Mouse (Mus musculus) neural tube, embryonic 13.5 days (tissue): ENCODE measurements around the gene 1700011L22Rik. TPM values are rescaled to one million over a fixed set of nuclear protein-coding genes. Genes with fewer than 3 reads are reported as not detected.

Source experiments
- ATAC-seq: fragments of 200-750 bp; cut with Nextera tagmentation; 2 replicates; pipeline ENCODE4 v1.8.0; 2017; ENCODE audit warnings: low read depth, mild to moderate bottlenecking, moderate TSS enrichment, moderate library complexity
- H3K27ac ChIP-seq: fragments of 300-500 bp; sonication (generic); replicated peaks from 2 replicates; pipeline ENCODE4 v1.5.1; 2015; ENCODE audit warnings: moderate library complexity, mild to moderate bottlenecking, inconsistent platforms
- H3K27me3 ChIP-seq: fragments of 300-500 bp; sonication (generic); 2 replicates; pipeline ENCODE4 v1.6.1; 2015; ENCODE audit warnings: mild to moderate bottlenecking, inconsistent platforms
- H3K36me3 ChIP-seq: fragments of 300-500 bp; sonication (generic); 2 replicates; pipeline ENCODE4 v1.6.1; 2015; ENCODE audit warnings: mild to moderate bottlenecking, inconsistent platforms
- H3K4me1 ChIP-seq: fragments of 300-500 bp; sonication (generic); replicated peaks from 2 replicates; pipeline ENCODE4 v1.6.1; 2015; ENCODE audit warnings: inconsistent platforms
- H3K4me2 ChIP-seq: fragments of 300-500 bp; sonication (generic); 2 replicates; pipeline ENCODE4 v1.6.1; 2015; ENCODE audit warnings: inconsistent platforms, mild to moderate bottlenecking, moderate library complexity
- H3K4me3 ChIP-seq: fragments of 300-500 bp; sonication (generic); 2 replicates; pipeline ENCODE4 v1.5.1; 2015; ENCODE audit warnings: mild to moderate bottlenecking, inconsistent platforms
- H3K9ac ChIP-seq: fragments of 300-500 bp; sonication (generic); 2 replicates; pipeline ENCODE4 v1.6.1; 2015; ENCODE audit warnings: moderate library complexity, mild to moderate bottlenecking, inconsistent platforms
- H3K9me3 ChIP-seq: fragments of 300-500 bp; sonication (generic); 2 replicates; pipeline ENCODE4 v1.6.1; 2016; ENCODE audit warnings: inconsistent platforms
- WGBS: fragments of 180-500 bp; shearing (Covaris S2); methylation state at CpG from one replicate; pipeline ENCODE4 v1.1.7; 2015; 5-methylcytosine and 5-hydroxymethylcytosine counted together
- polyA plus RNA-seq: library from polyadenylated mRNA; unstranded; fragments of >200 nt; fragmentation: Nextera tagmentation; extraction: Ambion mirVana; gene quantifications from 2 replicates; pipeline ENCODE4 v1.2.1, GENCODE M21; 2015

The 1700011L22Rik gene
- polyA plus RNA-seq, 1 experiment from 2014 or later = not detected

DNA sequence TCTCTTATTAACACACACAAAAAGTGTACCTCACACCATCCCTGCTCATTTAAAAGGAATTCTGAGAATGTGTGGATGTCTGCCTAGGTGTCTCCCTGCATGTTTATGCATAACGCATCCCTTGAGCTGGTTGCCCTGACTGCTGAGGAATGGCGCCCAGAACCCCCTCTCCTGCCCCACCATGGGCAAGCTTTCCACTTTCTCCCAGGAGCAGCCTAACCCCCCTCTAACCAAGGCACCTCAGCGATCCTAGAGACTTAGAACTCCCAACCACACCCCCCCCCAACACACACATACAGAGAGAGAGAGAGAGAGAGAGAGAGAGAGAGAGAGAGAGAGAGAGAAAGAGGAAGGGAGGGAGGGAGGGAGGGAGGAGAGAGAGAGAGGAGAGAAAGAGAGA, 40.2 kb downstream of the 1700011L22Rik start:
- Histone ChIP-seq H3K27me3 (no peaks in the 10 kb centered on the region), H3K9ac (no peak overlapping the region), H3K27ac (no peak overlapping the region), H3K4me2 (no peak overlapping the region), H3K4me1 (peaks cover 28% of the 10 kb centered on the region), H3K9me3 (no peaks in the 10 kb centered on the region), H3K36me3 (no peaks in the 10 kb centered on the region), H3K4me3 (no peak overlapping the region)
- WGBS = 56% methylated on average over 3 of the region's 3 CpGs
- no peak for ATAC-seq

- H3K27ac ChIP-seq = no peak overlapping the region
Observed at GRCm38 (mm10) chr8:79206895-79207294, 41.5 kb downstream of the 1700011L22Rik start.

GRCm38 (mm10) chr8:79201446-79202147, 46.8 kb downstream of the 1700011L22Rik start:
- no peaks in the 10 kb centered on the region for H3K27me3 ChIP-seq
- no peaks in the 10 kb centered on the region for H3K9me3 ChIP-seq
- H3K4me2 ChIP-seq = no peak overlapping the region
- no peak overlapping the region for H3K27ac ChIP-seq
- 72% methylated on average over 11 of the region's 11 CpGs for whole genome bisulfite sequencing
- H3K36me3 ChIP-seq = no peaks in the 10 kb centered on the region; the same call in 1 of the 2 replicates
- no peak for ATAC-seq
- no peak overlapping the region for H3K9ac ChIP-seq
- no peak overlapping the region for H3K4me3 ChIP-seq
- 0 out of 2 replicates have a peak, but pooled peaks cover 3% of the 10 kb centered on the region for H3K4me1 ChIP-seq

More at GRCm38 (mm10) chr8:79206895-79207294, 41.5 kb downstream of the 1700011L22Rik start:
- Histone ChIP-seq H3K9ac (no peak overlapping the region), H3K4me3 (no peak overlapping the region), H3K4me1 (peaks cover 28% of the 10 kb centered on the region), H3K27me3 (no peaks in the 10 kb centered on the region), H3K9me3 (no peaks in the 10 kb centered on the region), H3K4me2 (no peak overlapping the region), H3K36me3 (no peaks in the 10 kb centered on the region)
- no peak for ATAC-seq
- WGBS = 74% methylated on average over 4 of the region's 4 CpGs

- Histone ChIP-seq H3K27me3 (no peaks in the 10 kb centered on the region), H3K27ac (no peak overlapping the region), H3K4me3 (no peak overlapping the region), H3K4me1 (0 out of 2 replicates have a peak, but pooled peaks cover 3% of the 10 kb centered on the region), H3K9ac (no peak overlapping the region), H3K9me3 (no peaks in the 10 kb centered on the region), H3K4me2 (no peak overlapping the region), H3K36me3 (no peaks in the 10 kb centered on the region; the same call in 1 of the 2 replicates)
- no peak for ATAC-seq
- 26% methylated on average over 3 of the region's 3 CpGs for WGBS
Observed at GRCm38 (mm10) chr8:79198675-79199074, 49.7 kb downstream of the 1700011L22Rik start.

GRCm38 (mm10) chr8:79196481-79196880, 51.9 kb downstream of the 1700011L22Rik start:
- no peak overlapping the region for H3K27ac ChIP-seq
- H3K9me3 ChIP-seq = no peaks in the 10 kb centered on the region
- H3K4me3 ChIP-seq = no peak overlapping the region
- no peak overlapping the region for H3K4me2 ChIP-seq
- H3K4me1 ChIP-seq = 0 out of 2 replicates have a peak, but pooled peaks cover 3% of the 10 kb centered on the region
- no peak overlapping the region for H3K9ac ChIP-seq
- ATAC-seq = no peak
- no peaks in the 10 kb centered on the region for H3K27me3 ChIP-seq
- 82% methylated on average over 4 of the region's 4 CpGs for WGBS
- H3K36me3 ChIP-seq = peaks cover 14% of the 10 kb centered on the region

GRCm38 (mm10) chr8:79190071-79190470, 58.3 kb downstream of the 1700011L22Rik start:
- Histone ChIP-seq H3K4me3 (no peak overlapping the region), H3K27ac (no peak overlapping the region), H3K9ac (no peak overlapping the region), H3K36me3 (peaks cover 74% of the 10 kb centered on the region), H3K4me1 (no peaks in the 10 kb centered on the region), H3K9me3 (no peaks in the 10 kb centered on the region), H3K27me3 (no peaks in the 10 kb centered on the region), H3K4me2 (no peak overlapping the region)
- WGBS = 93% methylated on average over 10 of the region's 10 CpGs
- ATAC-seq = no peak

- H3K4me1 ChIP-seq = no peaks in the 10 kb centered on the region
- no peak overlapping the region for H3K4me3 ChIP-seq
- no peak overlapping the region for H3K27ac ChIP-seq
- 86% methylated on average over 7 of the region's 7 CpGs for WGBS
- no peak overlapping the region for H3K4me2 ChIP-seq
- peaks cover 95% of the 10 kb centered on the region for H3K36me3 ChIP-seq
- no peaks in the 10 kb centered on the region for H3K27me3 ChIP-seq
- ATAC-seq = no peak
- no peak overlapping the region for H3K9ac ChIP-seq
- no peaks in the 10 kb centered on the region for H3K9me3 ChIP-seq
Observed at GRCm38 (mm10) chr8:79185488-79185887, 62.9 kb downstream of the 1700011L22Rik start.

DNA sequence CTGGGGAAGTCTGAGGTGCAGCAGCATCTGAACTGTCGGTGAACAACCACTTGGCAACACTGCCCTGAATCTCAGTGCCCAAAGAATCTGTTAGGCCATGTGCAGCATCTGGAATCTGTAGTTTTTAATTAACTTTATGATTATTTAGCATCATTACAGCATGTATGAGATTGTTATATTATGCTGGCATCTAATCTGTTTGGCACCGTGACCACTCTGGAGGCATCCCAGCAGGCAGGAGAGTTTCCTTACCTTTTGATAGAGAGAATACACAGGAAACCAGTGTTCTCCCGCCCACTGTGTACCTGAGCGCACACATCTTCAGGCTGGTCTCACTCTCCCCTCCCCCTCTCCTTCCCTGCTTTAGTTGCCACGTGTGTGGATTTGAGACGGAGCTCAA, 68.7 kb downstream of the 1700011L22Rik start:
- H3K4me2 ChIP-seq = no peak overlapping the region
- no peaks in the 10 kb centered on the region for H3K9me3 ChIP-seq
- H3K9ac ChIP-seq = no peak overlapping the region
- H3K27me3 ChIP-seq = no peaks in the 10 kb centered on the region
- H3K36me3 ChIP-seq = peaks cover 85% of the 10 kb centered on the region
- no peaks in the 10 kb centered on the region for H3K4me1 ChIP-seq
- H3K4me3 ChIP-seq = no peak overlapping the region
- ATAC-seq = peak; percentile 54; the same call in 1 of the 2 replicates
- WGBS = 81% methylated on average over 6 of the region's 6 CpGs
- H3K27ac ChIP-seq = no peak overlapping the region

DNA sequence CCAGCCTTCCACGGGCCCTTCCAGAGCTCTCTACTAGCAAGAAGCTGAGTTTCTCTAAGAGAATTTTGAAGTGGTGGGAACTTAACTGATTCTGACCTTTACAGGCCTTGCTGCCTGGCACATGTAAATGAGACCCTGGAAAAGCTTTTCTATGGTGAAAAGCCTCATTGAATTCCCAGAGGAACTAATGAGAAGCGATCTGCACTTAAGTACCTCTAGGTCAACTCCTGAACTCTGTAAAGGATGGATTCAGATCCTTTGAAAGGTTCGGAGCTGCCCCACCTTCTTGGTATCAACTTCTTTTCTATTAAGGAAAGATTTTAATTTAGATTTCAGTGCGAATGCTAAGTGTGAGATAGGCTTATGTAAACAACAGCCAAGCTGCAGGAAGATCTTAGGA, 72.4 kb downstream of the 1700011L22Rik start:
- peaks cover 48% of the 10 kb centered on the region for H3K36me3 ChIP-seq
- H3K27me3 ChIP-seq = no peaks in the 10 kb centered on the region
- H3K4me3 ChIP-seq = no peak overlapping the region
- no peak overlapping the region for H3K4me2 ChIP-seq
- 70% methylated on average over 4 of the region's 4 CpGs for WGBS
- H3K4me1 ChIP-seq = peaks cover 21% of the 10 kb centered on the region
- no peak overlapping the region for H3K9ac ChIP-seq
- H3K9me3 ChIP-seq = no peaks in the 10 kb centered on the region
- no peak for ATAC-seq
- no peak overlapping the region for H3K27ac ChIP-seq

- peak; percentile 52; the same call in 1 of the 2 replicates for ATAC-seq
- Histone ChIP-seq H3K4me3 (no peak overlapping the region), H3K4me2 (no peak overlapping the region), H3K36me3 (peaks cover 24% of the 10 kb centered on the region), H3K4me1 (peaks cover 21% of the 10 kb centered on the region), H3K9me3 (no peaks in the 10 kb centered on the region), H3K9ac (no peak overlapping the region), H3K27ac (no peak overlapping the region), H3K27me3 (no peaks in the 10 kb centered on the region)
- 53% methylated on average over 4 of the region's 4 CpGs for WGBS
Observed at GRCm38 (mm10) chr8:79173606-79174005, 74.8 kb downstream of the 1700011L22Rik start.

GRCm38 (mm10) chr8:79165276-79165675, 83.1 kb downstream of the 1700011L22Rik start:
- Histone ChIP-seq H3K27ac (no peak overlapping the region), H3K4me2 (no peak overlapping the region), H3K4me3 (no peak overlapping the region), H3K27me3 (no peaks in the 10 kb centered on the region), H3K9ac (no peak overlapping the region), H3K36me3 (peaks cover 7% of the 10 kb centered on the region; the same call in 1 of the 2 replicates), H3K9me3 (no peaks in the 10 kb centered on the region), H3K4me1 (peaks cover 29% of the 10 kb centered on the region)
- WGBS = 86% methylated on average over 3 of the region's 3 CpGs
- no peak for ATAC-seq

DNA sequence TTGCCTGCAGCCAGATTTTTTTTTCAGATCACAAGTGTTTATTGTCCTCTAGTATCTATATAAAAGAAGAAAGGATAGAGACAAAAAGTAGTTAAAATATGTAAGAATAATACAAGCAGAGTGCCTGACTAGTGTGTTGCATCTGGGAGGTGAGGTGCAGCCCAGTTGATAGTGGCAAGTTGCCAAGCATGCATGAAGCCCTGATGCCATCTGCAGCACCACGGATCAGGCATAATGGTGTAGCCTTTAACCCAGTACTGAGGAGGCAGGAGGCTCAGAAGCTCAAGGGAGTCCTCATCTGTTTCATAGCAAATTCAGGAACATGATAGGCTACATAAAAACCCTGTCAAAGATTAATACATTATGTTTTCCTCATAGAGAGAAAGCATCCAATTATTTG, 84.0 kb downstream of the 1700011L22Rik start:
- H3K4me3 ChIP-seq = no peak overlapping the region
- no peak overlapping the region for H3K4me2 ChIP-seq
- H3K9me3 ChIP-seq = no peaks in the 10 kb centered on the region
- H3K4me1 ChIP-seq = peaks cover 29% of the 10 kb centered on the region
- ATAC-seq = no peak
- H3K27ac ChIP-seq = 0 out of 2 replicates have a peak overlapping the region, but pooled peaks have one; percentile 9
- H3K9ac ChIP-seq = no peak overlapping the region
- WGBS = 20% methylated on average over 1 of the region's 1 CpGs
- no peaks in the 10 kb centered on the region for H3K27me3 ChIP-seq
- peaks cover 16% of the 10 kb centered on the region for H3K36me3 ChIP-seq
